Mouse (Mus musculus) limb, embryonic 12.5 days (tissue): ENCODE measurements around the gene Hscb. TPM values are rescaled to one million over a fixed set of nuclear protein-coding genes. Genes with fewer than 3 reads are reported as not detected.

Source experiments
- ATAC-seq: fragments of 200-750 bp; cut with Nextera tagmentation; 2 replicates; pipeline ENCODE4 v1.8.0; 2017; ENCODE audit warnings: low read depth, moderate TSS enrichment; ENCODE audit not compliant: insufficient number of reproducible peaks, insufficient read depth, low FRiP score, low TSS enrichment
- H3K27ac ChIP-seq: fragments of 300-500 bp; sonication (generic); 2 replicates; pipeline ENCODE4 v1.5.1; 2016; ENCODE audit warnings: mild to moderate bottlenecking, moderate library complexity
- H3K27me3 ChIP-seq: fragments of 300-500 bp; sonication (generic); 2 replicates; pipeline ENCODE4 v1.6.1; 2016; ENCODE audit warnings: mild to moderate bottlenecking, moderate library complexity
- H3K36me3 ChIP-seq: fragments of 300-500 bp; sonication (generic); 2 replicates; pipeline ENCODE4 v1.6.1; 2016; ENCODE audit warnings: mild to moderate bottlenecking, moderate library complexity
- H3K4me1 ChIP-seq: fragments of 300-500 bp; sonication (generic); replicated peaks from 2 replicates; pipeline ENCODE4 v1.6.1; 2016
- H3K4me2 ChIP-seq: fragments of 300-500 bp; sonication (generic); 2 replicates; pipeline ENCODE4 v1.6.1; 2016; ENCODE audit warnings: mild to moderate bottlenecking, moderate library complexity
- H3K4me3 ChIP-seq: fragments of 300-500 bp; sonication (generic); replicated peaks from 2 replicates; pipeline ENCODE4 v1.5.1; 2016; ENCODE audit warnings: mild to moderate bottlenecking
- H3K9ac ChIP-seq: fragments of 300-500 bp; sonication (generic); replicated peaks from 2 replicates; pipeline ENCODE4 v1.6.1; 2016; ENCODE audit warnings: mild to moderate bottlenecking, moderate library complexity
- H3K9me3 ChIP-seq: fragments of 300-500 bp; sonication (generic); 2 replicates; pipeline ENCODE4 v1.6.1; 2016; ENCODE audit warnings: mild to moderate bottlenecking, moderate library complexity
- WGBS: fragments of 180-500 bp; shearing (Covaris S2); methylation state at CpG from one replicate; pipeline ENCODE4 v1.1.7; 2016; 5-methylcytosine and 5-hydroxymethylcytosine counted together
- polyA plus RNA-seq: library from polyadenylated mRNA; unstranded; fragments of >200 nt; fragmentation: Nextera tagmentation; extraction: Ambion mirVana; gene quantifications from 2 replicates; pipeline ENCODE4 v1.2.1, GENCODE M21; 2016

Hscb gene
- polyA plus RNA-seq, 1 experiment from 2014 or later = 30.9 TPM

DNA sequence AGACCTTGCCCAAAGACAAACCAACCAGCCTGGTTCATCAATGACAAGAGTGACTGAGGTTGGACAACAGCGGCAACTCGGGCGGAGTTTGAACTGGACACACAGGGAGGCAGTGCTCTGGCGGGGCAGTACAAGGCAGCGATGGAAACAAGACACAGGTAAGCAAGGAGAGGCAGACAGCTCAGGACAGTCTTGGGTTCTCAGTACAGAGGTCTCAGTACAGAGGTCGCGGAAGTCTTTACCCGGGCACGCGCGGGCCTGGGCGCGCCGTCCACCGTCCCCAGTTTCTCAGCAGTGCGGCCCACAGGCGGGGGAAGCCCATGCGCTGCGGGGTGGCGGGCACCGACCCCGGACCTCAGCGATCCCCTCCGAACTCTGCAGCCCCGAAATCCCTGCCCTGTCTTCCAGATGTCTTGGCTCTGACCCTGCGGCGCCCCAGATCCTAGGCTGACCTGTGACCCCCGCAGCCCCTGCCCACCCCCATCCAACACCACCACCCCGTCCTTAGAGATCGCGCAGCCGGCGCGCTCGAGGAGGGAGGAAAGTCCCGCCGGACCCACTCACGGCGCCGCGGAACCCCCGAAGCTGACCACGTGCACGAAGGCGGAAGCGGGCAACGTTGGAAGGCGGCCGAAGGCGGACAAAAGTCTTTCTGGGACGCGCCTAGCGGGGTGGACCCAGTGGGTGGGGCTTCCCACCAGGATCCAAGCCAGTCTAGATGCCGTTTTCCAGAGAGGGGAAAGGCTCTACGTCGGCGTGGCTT, 59.4 kb downstream of the Hscb start, which contains the start of gene Pus1:
Pus1 (minus strand) TSS at position 662 of the 763 bp plus-strand sequence.
- Histone ChIP-seq H3K36me3 (peaks cover 45% of the 10 kb centered on the region), H3K4me2 (peak within 1 kb of the TSS; percentile 93), H3K9me3 (no peaks in the 10 kb centered on the region), H3K27ac (peak within 1 kb of the TSS; percentile 53), H3K27me3 (no peaks in the 10 kb centered on the region), H3K4me3 (peak within 1 kb of the TSS; percentile 89), H3K9ac (peak within 1 kb of the TSS; percentile 86), H3K4me1 (peaks cover 26% of the 10 kb centered on the region)
- WGBS = under 1% methylated on average over 57 of the region's 57 CpGs
- ATAC-seq = peak; percentile 60

DNA sequence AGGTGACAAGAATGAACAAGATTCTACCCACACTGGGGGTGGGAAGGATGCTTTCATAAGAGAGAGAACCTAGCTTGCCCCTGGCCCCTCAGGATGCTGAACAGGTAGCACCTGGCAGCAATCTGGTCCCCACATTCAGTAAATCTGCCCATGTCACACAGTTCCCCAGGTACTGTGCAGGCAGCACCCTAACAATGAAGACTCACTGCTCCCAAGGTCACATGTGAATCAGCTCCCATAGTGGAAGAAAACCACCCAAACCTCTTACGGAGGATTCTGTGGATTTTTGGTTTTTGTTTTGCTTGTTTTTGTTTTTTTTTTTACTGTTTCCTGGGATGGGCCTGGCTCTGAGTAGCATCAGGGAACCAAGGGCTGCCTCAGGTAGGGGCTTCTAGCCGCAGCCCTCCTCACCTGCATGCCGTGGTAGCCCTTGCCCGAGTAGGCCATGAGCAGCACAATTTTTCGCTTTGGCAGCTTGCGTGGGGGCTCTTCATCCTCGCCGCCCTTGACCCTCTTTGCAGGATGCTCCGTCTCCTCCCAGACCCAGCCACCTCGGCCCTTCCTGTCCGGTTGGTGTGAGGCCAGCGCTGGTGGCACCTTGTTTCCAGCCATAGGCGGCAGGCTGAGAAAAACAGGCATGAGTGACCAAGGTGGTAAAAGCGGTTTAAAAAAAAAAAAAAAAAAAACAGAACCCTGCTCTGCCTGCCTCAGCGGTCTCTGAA, 60.1 kb downstream of the Hscb start:
- peaks cover 26% of the 10 kb centered on the region for H3K4me1 ChIP-seq
- no peak for ATAC-seq
- peak overlapping the region; percentile 89 for H3K4me3 ChIP-seq
- no peak overlapping the region for H3K27ac ChIP-seq
- 18% methylated on average over 15 of the region's 15 CpGs for WGBS
- peak overlapping the region; percentile 86 for H3K9ac ChIP-seq
- peak overlapping the region; percentile 93 for H3K4me2 ChIP-seq
- H3K27me3 ChIP-seq = no peaks in the 10 kb centered on the region
- no peaks in the 10 kb centered on the region for H3K9me3 ChIP-seq
- peaks cover 47% of the 10 kb centered on the region for H3K36me3 ChIP-seq

Other genes with a start within 250 kb of the Hscb start
- gene Noc4l, start 186.4 kb downstream of the Hscb start, polyA plus RNA-seq = 57.1 and 60.5 TPM in 2 replicates
- 34.5 and 43.1 TPM in 2 replicates for gene Ddx51, start 186.3 kb downstream of the Hscb start, polyA plus RNA-seq
- gene Ep400, start 69.1 kb downstream of the Hscb start, polyA plus RNA-seq = 42.6 and 50.1 TPM in 2 replicates
- gene Pus1, start 59.1 kb downstream of the Hscb start, polyA plus RNA-seq = 31.5 and 35.5 TPM in 2 replicates
- 28.2 and 29.6 TPM in 2 replicates for gene Ulk1, start 29.7 kb downstream of the Hscb start, polyA plus RNA-seq
- 30.9 and 32.6 TPM in 2 replicates for gene Chek2, start 202 bp upstream of the Hscb start, polyA plus RNA-seq
- gene Ttc28, start 40.0 kb upstream of the Hscb start, polyA plus RNA-seq = 20.0 and 23.0 TPM in 2 replicates